Mouse (Mus musculus): ENCODE measurements around the gene Rbm33.

Gene Rbm33

DNA sequence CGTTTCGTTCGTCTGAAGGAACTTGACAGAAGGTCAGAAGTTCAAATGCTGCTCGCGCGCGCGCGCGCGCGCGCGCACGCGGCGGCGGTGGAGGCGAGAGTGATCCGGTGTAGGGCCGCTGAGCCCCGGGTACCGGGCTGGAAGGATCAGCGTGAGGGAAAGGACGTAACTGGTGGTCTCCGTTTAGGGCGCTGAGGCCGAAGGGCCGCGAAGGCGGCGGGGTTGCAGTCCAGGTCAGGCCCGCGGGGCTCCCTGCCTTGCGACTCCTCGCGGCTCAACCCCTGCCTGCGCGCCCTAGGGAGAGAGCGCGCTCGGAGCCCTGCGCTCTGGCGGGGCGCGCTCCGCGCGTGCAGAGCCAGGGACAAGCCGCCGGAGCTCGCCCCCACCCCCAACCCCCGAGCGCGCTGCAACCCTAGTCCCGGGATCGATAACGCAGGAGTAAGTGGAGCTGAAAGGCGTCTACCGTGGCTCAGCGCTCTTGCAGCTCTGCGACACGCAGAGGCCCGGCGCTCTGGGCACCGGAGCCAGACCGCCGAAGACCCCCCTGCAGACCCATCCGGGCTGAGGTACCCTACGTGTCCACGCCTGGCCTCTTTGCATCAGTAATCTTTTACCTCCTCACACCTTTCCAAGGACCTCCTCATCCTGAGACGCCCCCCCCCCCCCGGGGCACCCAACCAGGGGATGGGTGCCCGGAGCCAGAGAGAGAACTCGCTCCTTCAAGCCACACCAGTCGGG is 147.6 kb downstream of the Rbm33 start:
- DNase-seq = no peak

DNA sequence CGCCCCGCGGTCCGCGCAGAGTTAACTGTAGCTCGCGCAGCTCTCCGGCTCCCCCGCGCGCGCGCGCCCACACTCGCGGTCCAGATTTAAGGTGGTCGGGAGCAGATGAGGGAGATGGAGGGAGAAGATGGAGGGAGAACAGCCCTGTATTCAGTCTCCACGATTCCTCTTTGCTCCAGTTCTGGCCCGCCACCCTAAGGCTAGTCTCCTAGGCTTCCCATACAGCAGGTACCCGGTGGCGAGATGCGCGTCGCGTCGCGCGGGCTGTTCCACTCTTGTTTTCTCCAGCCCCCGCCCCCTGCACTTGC is 148.1 kb downstream of the Rbm33 start:
- no peak for DNase-seq

DNA sequence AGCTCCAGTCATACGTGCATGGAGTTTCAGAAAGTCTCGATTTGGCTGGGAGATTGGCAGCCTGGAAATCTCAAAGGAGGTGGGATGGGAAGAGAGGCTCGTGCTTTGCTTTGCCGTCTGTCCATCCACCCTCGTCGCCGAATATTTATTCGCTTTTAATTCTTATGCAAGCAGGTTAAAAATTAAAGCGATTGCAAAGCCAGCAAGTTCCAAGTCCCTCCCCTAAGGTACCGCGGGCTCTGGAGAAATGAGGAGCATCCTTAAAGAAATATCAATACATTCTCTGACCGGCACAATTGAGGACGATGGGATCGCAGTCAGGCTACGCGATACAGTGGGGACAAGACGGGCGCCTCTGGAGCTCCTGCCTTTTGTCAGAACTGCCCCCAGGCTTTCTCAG is 148.6 kb downstream of the Rbm33 start:
- no peak for DNase-seq

DNA sequence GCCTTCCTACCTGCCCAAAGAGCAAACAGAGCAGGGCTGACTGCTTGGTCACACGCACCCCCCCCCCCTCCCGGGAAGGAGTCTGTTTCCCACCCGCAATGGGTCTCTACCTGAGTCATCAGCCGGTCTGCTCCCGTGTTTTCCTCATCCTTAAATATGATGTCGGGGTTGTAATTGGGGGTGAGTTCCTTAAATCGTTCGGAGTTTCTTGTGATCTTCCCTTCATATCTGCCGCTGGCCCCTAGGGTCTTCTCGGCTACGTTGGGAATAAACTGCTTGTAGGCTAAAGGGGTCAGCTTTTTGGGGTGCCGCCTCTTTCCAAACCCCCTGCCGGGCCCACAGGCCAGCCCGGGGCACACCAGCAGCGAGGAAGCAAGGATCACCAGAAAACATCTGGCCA is 149.4 kb downstream of the Rbm33 start:
- no peak for DNase-seq

DNA sequence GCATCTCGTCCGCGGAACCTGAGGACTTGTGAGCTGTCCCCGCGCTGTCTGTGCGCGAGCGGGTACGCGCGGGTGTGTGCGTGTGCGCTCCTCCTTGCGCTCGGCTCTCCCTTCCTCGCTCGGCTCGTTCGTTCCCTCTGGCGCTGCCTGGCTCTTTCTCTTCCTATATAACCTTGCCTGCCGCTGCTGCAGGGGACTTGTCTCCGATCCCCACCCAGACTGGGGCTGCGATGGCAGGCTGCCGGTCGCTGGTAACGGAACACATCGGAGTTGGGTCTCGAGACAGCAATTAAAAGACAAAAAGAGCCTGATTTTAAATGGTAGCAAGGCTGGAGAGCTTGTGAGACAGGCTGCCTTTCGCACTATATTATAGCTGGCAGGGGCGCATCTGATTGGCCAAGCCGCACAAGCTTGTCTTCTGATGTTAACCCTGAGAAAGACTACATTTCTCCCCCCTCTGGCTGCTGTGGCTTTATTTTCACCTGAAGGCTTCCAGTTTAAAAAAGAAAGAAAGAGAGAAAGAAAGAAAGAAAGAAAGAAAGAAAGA is 149.9 kb downstream of the Rbm33 start, which contains the start of gene Shh:
Shh (minus strand) TSS at position 497 of the 547 bp plus-strand sequence.
- DNase-seq = no peak

Measured in lung, postnatal 14 days (tissue).